Mouse (Mus musculus) embryo, embryonic 11.5 days (tissue): ENCODE measurements around the gene Bmp8b.
"Not testable (repeated sequence)": the region's sequence is repeated elsewhere in the genome, so short reads cannot be mapped to it uniquely, and the experiment has no call there.

Experiments used
- DNase-seq: peaks from one replicate; pipeline ENCODE4 v3.0.0-alpha.2; 2012; ENCODE audit warnings: low read depth, low spot score

Gene Bmp8b

DNA sequence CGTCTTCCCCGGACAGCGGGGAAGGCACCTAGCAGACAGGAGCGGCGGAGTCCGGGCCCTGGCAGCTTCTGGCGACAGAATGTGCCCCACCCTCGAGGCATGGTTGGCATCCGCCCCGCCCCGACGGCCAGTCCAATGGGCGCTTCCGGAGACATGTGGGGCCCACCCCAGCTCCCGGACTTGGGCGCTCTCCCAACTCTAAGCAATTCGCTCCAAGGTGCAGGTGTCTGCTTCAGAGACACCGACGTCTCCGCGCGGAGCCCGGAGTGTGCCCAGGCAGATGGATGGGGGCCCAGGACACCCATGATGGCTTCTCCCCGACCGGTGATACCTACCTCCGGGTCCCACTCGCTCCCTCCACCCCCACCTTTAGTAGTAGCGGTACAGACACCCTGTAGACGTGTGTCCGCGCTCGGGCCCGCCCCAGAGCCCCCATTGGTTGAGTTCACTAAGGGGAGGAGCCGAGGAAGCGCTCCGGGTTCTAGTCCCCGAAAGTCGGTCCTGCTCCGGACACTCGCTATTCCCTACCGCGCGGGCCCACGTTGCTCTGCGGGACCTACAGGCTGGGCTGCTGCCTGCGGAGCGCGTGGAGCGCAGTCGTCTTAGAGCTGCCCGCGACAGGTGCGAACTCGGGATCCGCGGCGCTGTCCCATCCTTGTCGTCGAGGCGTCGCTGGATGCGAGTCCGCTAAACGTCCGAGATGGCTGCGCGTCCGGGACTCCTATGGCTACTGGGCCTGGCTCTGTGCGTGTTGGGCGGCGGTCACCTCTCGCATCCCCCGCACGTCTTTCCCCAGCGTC lies at the start of gene Bmp8b:
Bmp8b (plus strand) TSS at position 515 of the 800 bp plus-strand sequence.
- DNase-seq, result no peak

GRCm38 (mm10) chr4:123056560-123057109 lies 48.3 kb upstream of the Bmp8b start:
- DNase-seq, result no peak

GRCm38 (mm10) chr4:123057957-123058356 lies 47.0 kb upstream of the Bmp8b start:
- DNase-seq, result no peak

DNA sequence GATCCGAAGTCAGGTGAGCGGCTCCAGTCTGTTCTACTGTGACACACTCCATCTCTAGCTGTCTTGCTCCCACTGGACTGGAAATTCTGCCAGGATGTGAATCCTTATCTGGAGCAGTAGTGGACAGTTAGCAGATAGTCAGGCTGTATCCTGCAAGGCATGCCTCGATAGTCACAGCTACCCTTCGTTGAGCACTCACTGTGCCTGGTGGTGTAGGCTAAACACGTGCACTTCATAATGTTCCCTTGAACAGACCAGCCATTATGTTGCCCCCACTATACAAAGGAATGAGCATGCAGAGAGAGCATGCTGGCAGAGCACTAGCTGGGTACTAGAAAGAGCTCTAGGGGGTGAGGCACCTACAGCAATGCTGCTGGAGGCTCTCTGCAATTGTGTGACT lies 43.2 kb upstream of the Bmp8b start:
- DNase-seq, result no peak

DNA sequence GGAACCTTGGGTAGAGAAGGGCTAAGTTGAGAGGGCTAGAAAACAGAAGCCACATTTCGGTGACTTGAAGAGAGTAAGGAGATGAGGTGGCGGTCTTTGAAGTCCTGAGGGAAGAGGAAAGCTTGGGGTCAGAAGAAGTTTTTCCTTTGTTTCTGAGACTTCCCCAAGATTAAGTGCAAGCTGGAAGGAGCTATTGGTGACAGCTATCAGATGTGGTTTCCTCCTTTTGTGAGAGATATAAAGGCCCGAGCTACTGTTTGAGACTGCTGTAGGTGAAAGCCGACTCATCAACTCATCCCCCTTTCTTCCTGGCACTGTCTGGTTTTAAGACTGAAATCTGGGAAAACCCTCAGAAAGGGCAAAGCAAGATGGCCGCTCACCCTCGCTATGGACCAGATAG lies 36.3 kb upstream of the Bmp8b start:
- no peak for DNase-seq

DNA sequence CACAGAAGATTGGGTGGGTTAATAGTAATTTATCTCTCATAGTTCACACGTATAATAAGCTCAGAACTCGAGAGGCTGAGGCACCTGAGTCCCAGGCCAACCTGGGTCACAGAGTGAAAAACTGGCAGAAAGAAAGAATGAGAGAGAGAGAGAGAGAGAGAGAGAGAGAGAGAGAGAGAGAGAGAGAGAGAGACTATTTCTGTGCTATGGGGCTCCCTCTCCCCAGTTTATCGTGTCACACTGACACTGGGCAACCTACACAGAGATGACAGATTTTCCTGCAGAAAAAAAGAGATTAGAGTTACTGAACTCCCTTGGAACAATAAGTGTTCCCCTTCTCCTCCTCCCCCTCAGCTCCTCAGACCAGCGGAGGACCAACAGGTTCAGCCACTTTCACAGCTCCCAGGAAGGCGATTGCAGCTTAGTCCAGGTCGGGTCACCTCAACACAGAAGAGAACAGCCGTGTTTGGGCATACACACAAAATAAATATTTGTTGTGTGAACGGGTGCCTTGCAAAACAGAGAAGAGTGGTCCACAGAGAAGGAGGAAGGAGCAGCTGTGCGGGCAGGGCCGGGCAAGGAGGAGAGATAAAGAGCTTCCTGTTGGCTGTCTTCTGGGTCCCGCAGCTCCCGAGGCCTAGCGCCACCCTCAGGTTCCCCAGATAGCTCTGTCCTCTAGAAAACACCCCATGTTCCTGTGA lies 33.5 kb upstream of the Bmp8b start:
- no peak for DNase-seq

- DNase-seq, result no peak
Observed at GRCm38 (mm10) chr4:123076928-123077327, 28.0 kb upstream of the Bmp8b start.

GRCm38 (mm10) chr4:123078231-123078630 lies 26.7 kb upstream of the Bmp8b start:
- DNase-seq, result no peak

DNA sequence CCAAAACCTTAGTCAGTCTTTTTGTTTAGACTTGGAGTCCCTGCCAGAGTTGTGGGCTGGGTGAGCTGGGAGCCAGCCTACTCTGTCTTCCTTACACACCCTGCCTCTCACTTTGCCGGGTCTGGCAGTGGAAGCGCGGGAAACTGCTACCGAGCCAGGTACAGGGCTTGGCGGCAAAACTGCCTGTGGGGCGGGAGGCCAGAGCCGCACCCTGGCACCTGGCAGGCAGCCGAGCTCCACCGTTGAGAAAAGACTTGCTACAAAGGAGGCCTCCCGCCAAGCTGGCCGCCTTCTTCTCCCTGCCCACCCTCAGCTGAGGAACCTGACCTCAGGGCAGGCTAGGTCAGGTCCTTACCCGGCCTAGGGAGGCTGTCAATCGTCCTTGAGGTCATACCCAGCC lies 24.2 kb upstream of the Bmp8b start:
- DNase-seq, result no peak

- peak; percentile 53 for DNase-seq
Observed at GRCm38 (mm10) chr4:123082283-123083163, 22.4 kb upstream of the Bmp8b start.

GRCm38 (mm10) chr4:123083323-123083902 lies 21.6 kb upstream of the Bmp8b start:
- no peak for DNase-seq

- DNase-seq, result no peak
Observed at GRCm38 (mm10) chr4:123085290-123085689, 19.7 kb upstream of the Bmp8b start.

- no peak for DNase-seq
Observed at GRCm38 (mm10) chr4:123086381-123086780, 18.6 kb upstream of the Bmp8b start.

GRCm38 (mm10) chr4:123092621-123093020 lies 12.3 kb upstream of the Bmp8b start:
- DNase-seq, result no peak

DNA sequence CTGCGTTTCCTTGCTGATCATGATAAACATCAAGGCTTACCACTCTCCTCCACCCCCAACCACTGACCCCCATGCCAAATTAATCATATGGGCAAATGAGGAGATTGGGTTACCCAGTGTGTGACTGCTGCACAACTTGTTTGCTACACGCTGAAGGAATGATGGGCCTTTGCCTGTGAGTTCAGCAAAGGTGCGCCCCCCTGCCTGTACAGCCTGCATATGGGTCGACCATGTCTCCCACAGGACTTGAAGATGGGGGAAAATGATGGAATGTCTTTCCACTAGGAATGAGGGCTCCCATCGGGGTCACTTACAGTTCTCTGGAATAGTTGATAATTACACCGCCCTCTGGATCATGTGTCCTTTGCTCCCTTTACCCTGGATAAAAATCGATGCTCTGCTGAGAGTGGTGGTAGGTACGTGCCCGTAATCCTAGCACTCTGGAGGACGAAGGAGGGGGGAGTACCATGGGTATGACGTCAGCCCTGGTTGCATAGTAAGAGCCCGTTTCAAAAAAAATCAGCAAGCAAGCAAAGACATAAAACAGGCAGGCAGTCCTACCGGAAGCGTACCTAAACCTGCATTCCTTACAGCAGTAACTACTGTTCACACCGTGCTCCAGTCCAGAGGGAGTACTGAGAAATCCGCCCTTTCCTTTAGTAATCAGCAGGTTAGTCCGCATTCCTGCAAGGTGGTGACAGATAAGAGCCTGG lies 11.7 kb upstream of the Bmp8b start:
- DNase-seq, result no peak

- DNase-seq, result no peak
Observed at GRCm38 (mm10) chr4:123093869-123094268, 11.1 kb upstream of the Bmp8b start.

- no peak for DNase-seq
Observed at GRCm38 (mm10) chr4:123105451-123105790, 456 bp downstream of the Bmp8b start.

- not testable (repeated sequence) for DNase-seq
Observed at GRCm38 (mm10) chr4:123105929-123106328, 964 bp downstream of the Bmp8b start.

GRCm38 (mm10) chr4:123106864-123107263 lies 1.9 kb downstream of the Bmp8b start:
- no peak for DNase-seq

GRCm38 (mm10) chr4:123108056-123108455 lies 3.1 kb downstream of the Bmp8b start:
- no peak for DNase-seq

DNA sequence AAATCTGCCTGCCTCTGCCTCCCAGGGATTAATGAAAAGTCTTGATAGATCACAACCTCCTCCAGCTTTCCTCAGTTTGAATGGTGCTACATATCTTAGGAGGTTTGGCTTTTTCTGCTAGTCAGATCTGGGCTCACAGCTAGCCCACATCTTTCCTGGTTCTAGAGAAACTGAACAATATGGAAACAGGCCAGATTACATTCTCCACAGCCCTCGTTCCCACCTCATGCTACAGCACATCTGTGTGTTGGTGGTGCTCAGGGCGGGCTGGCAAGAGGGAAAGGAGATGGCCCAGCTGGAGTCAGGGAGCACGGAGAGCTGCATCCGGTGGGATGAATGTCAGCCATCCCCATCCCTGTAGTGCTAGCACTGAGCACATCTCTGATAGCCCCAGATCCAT lies 5.8 kb downstream of the Bmp8b start:
- no peak for DNase-seq
